Mouse (Mus musculus): ENCODE results near the gene Ttc22. TPM values are rescaled to one million over a fixed set of nuclear protein-coding genes. Genes with fewer than 3 reads are reported as not detected.
A peak's percentile ranks its signal among the peaks of the same experiment; 100 is the strongest.

Gene Ttc22
- 8.6 and 10.1 TPM in 2 replicates for polyA plus RNA-seq (2015; fragmentation: Nextera tagmentation; extraction: Ambion mirVana)

DNA sequence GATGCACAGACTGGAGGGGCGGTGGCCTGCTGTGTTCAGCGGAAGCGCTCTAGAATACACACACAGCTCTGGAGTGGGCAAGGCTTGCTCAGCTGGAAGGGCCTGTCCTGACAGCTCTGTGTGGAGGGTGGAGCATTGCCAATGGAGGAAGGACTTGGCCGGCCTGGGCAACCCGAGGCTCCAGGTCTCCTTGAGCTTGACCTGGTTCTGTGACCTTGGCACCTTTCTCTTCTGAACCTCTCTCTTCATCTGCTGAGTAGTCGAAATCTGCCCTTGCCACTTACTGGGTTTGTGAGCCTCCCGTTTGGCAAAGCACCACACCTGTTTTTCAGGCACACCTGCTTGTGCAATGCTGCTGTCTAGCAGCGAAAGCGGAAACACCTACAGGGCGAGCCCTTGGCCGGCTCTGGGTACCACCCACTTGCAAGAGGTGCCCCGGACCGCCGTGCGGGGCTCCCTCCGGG lies at the start of gene Ttc22:
Gene Ttc22, plus strand, starts transcription at position 403 of the 464 bp plus-strand sequence.
- no peaks in the 10 kb centered on the region for H3K9me3 ChIP-seq
- peak within 1 kb of the TSS; percentile 18 for H3K9ac ChIP-seq
- WGBS: 12% methylated on average over 16 of the region's 16 CpGs
- H3K27ac ChIP-seq: peak within 1 kb of the TSS; percentile 74
- H3K4me1 ChIP-seq (replicated peaks): peaks cover 11% of the 10 kb centered on the region
- H3K4me3 ChIP-seq (replicated peaks): peak within 1 kb of the TSS; percentile 27
- peak; percentile 87 for ATAC-seq
- peak within 1 kb of the TSS; percentile 54 for H3K4me2 ChIP-seq (replicated peaks)
- H3K36me3 ChIP-seq: no peaks in the 10 kb centered on the region
- H3K27me3 ChIP-seq (replicated peaks): peaks cover 27% of the 10 kb centered on the region

DNA sequence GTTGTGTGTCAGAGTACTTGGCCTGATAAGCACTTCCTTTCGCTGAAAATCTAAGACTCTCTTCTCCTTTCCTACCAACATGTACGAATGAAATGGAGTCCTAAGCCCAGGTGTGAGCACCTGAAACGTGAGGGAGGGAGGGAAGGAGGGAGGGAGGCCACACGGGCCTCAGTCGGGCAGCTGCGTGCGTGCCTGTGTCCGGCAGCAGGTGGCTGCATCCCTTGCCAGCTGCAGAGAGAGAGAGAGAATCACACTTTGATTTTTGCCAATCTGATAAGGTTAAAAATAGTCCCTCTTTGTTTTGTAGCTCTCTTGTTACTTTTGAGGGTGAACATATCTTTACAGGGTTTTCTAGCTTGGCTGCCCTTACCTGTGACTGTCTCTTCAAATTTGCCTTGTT lies 47.2 kb upstream of the Ttc22 start:
- H3K27me3 ChIP-seq (replicated peaks): no peaks in the 10 kb centered on the region
- H3K9me3 ChIP-seq: no peaks in the 10 kb centered on the region
- no peak overlapping the region for H3K4me2 ChIP-seq (replicated peaks)
- WGBS: 83% methylated on average over 8 of the region's 8 CpGs
- H3K4me1 ChIP-seq (replicated peaks): 0 out of 2 replicates have a peak, but pooled peaks cover 3% of the 10 kb centered on the region
- no peak overlapping the region for H3K27ac ChIP-seq
- H3K4me3 ChIP-seq (replicated peaks): no peak overlapping the region
- no peak for ATAC-seq
- H3K36me3 ChIP-seq: peaks cover 61% of the 10 kb centered on the region
- no peak overlapping the region for H3K9ac ChIP-seq

DNA sequence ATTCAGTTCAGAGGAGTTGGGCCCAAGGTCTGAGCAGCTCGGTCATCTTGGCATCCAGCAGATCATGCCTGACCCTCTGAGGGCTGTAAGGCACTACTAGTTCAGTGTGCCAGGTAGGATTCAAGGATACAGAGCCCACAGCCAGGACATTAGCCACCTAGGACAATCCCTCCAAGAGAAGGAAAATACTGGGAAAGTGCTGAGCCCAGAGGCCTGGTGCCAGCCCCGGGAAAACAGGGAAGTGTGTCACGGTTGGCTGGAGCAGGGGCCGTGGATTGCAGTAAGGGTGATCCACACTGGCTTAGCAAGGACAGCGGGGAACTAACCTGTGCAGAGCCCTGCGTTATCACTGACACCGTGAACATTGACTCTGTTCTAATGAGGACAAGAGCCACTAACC lies 44.7 kb upstream of the Ttc22 start:
- Histone ChIP-seq H3K4me2 (replicated peaks) (no peak overlapping the region), H3K36me3 (peaks cover 57% of the 10 kb centered on the region), H3K27me3 (replicated peaks) (no peaks in the 10 kb centered on the region), H3K27ac (no peak overlapping the region), H3K4me1 (replicated peaks) (peaks cover 17% of the 10 kb centered on the region), H3K9me3 (no peaks in the 10 kb centered on the region), H3K9ac (no peak overlapping the region), H3K4me3 (replicated peaks) (no peak overlapping the region)
- no peak for ATAC-seq
- 82% methylated on average over 7 of the region's 7 CpGs for WGBS

DNA sequence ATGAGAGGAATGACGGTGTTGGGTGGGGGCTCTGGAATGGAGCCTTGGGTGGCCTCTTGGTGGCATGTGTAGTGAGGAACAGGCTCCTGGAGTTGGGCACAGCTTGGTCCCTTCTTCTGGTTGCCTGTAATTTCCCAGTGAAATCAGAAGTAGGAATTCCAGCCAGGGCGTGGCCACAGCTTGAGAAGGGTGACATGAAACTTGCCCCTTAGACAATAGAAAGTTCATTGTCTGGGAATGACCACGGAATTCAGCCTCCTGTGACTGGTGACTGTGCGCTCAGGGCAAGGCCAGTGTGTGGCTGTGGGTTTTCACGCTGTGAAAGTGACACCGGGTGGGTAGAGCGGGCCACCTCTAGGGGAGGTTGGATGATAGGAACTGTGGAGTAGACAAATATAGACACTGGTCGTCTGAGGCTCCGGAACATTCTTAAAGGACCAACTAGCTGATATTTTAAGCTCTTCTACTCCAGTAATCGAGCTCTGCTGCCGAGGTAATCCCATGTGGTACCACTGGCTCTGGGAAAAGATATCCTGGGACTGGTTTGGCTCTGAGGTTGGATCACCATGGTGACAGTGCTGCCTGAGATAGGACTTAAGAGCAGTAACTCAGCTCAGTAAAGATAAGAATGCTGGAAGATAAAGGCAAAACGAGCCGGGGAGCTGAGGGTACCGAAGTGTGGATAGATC lies 40.9 kb upstream of the Ttc22 start:
- no peak overlapping the region for H3K4me3 ChIP-seq (replicated peaks)
- H3K27ac ChIP-seq: 0 out of 2 replicates have a peak overlapping the region, but pooled peaks have one; percentile 73
- WGBS: 76% methylated on average over 14 of the region's 14 CpGs
- no peaks in the 10 kb centered on the region for H3K27me3 ChIP-seq (replicated peaks)
- H3K9me3 ChIP-seq: no peaks in the 10 kb centered on the region
- peaks cover 45% of the 10 kb centered on the region for H3K36me3 ChIP-seq
- ATAC-seq: no peak
- peaks cover 17% of the 10 kb centered on the region for H3K4me1 ChIP-seq (replicated peaks)
- H3K9ac ChIP-seq: no peak overlapping the region
- peak overlapping the region; percentile 24; the same call in 1 of the 2 replicates for H3K4me2 ChIP-seq (replicated peaks)

DNA sequence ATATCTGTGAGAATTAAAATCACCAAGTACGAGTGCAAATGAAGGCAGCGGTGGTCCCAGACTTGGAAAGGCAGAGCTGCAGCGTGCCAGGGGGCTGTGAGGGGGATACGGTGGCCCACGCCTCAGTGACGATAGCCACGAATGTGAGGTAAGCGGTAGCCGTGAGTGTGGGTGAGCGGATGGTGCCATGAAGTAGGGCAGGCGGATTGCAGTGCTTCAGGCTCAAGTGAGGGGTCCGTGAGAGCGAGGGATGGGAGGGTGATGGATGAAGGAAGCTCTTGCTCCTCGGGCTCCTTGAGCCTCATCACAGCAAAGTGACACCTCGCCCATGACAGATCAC lies 40.4 kb upstream of the Ttc22 start:
- peak overlapping the region; percentile 24; the same call in 1 of the 2 replicates for H3K4me2 ChIP-seq (replicated peaks)
- WGBS: 79% methylated on average over 15 of the region's 15 CpGs
- peaks cover 45% of the 10 kb centered on the region for H3K36me3 ChIP-seq
- H3K4me1 ChIP-seq (replicated peaks): peaks cover 17% of the 10 kb centered on the region
- no peak for ATAC-seq
- H3K27ac ChIP-seq: peak overlapping the region; percentile 73
- H3K9ac ChIP-seq: no peak overlapping the region
- H3K27me3 ChIP-seq (replicated peaks): no peaks in the 10 kb centered on the region
- no peaks in the 10 kb centered on the region for H3K9me3 ChIP-seq
- no peak overlapping the region for H3K4me3 ChIP-seq (replicated peaks)

GRCm38 (mm10) chr4:106582428-106583153 lies 39.6 kb upstream of the Ttc22 start:
- peak; percentile 94 for ATAC-seq
- peak overlapping the region; percentile 24 for H3K4me2 ChIP-seq (replicated peaks)
- H3K4me1 ChIP-seq (replicated peaks): peaks cover 17% of the 10 kb centered on the region
- H3K4me3 ChIP-seq (replicated peaks): no peak overlapping the region
- H3K9me3 ChIP-seq: no peaks in the 10 kb centered on the region
- 60% methylated on average over 12 of the region's 12 CpGs for WGBS
- H3K27me3 ChIP-seq (replicated peaks): no peaks in the 10 kb centered on the region
- peaks cover 48% of the 10 kb centered on the region for H3K36me3 ChIP-seq
- H3K9ac ChIP-seq: no peak overlapping the region
- peak overlapping the region; percentile 73 for H3K27ac ChIP-seq

GRCm38 (mm10) chr4:106584665-106585064 lies 37.6 kb upstream of the Ttc22 start:
- no peaks in the 10 kb centered on the region for H3K9me3 ChIP-seq
- H3K4me1 ChIP-seq (replicated peaks): peaks cover 17% of the 10 kb centered on the region
- H3K4me2 ChIP-seq (replicated peaks): no peak overlapping the region
- no peak overlapping the region for H3K9ac ChIP-seq
- H3K36me3 ChIP-seq: peaks cover 50% of the 10 kb centered on the region
- ATAC-seq: no peak
- no peak overlapping the region for H3K27ac ChIP-seq
- H3K4me3 ChIP-seq (replicated peaks): no peak overlapping the region
- no peaks in the 10 kb centered on the region for H3K27me3 ChIP-seq (replicated peaks)
- 83% methylated on average over 4 of the region's 4 CpGs for WGBS

- no peak for ATAC-seq
- no peaks in the 10 kb centered on the region for H3K27me3 ChIP-seq (replicated peaks)
- H3K9me3 ChIP-seq: no peaks in the 10 kb centered on the region
- no peak overlapping the region for H3K27ac ChIP-seq
- peaks cover 4% of the 10 kb centered on the region for H3K4me1 ChIP-seq (replicated peaks)
- H3K4me3 ChIP-seq (replicated peaks): no peak overlapping the region
- no peak overlapping the region for H3K9ac ChIP-seq
- H3K4me2 ChIP-seq (replicated peaks): no peak overlapping the region
- WGBS: 86% methylated on average over 6 of the region's 6 CpGs
- H3K36me3 ChIP-seq: peaks cover 42% of the 10 kb centered on the region
Measured at GRCm38 (mm10) chr4:106587075-106587474, 35.2 kb upstream of the Ttc22 start.

- no peak for ATAC-seq
- no peaks in the 10 kb centered on the region for H3K27me3 ChIP-seq (replicated peaks)
- WGBS: 58% methylated on average over 9 of the region's 9 CpGs
- no peaks in the 10 kb centered on the region for H3K9me3 ChIP-seq
- no peak overlapping the region for H3K4me3 ChIP-seq (replicated peaks)
- peaks cover 31% of the 10 kb centered on the region for H3K36me3 ChIP-seq
- H3K4me1 ChIP-seq (replicated peaks): no peaks in the 10 kb centered on the region
- H3K27ac ChIP-seq: no peak overlapping the region
- H3K9ac ChIP-seq: no peak overlapping the region
- no peak overlapping the region for H3K4me2 ChIP-seq (replicated peaks)
Measured at GRCm38 (mm10) chr4:106590142-106590541, 32.1 kb upstream of the Ttc22 start.

- H3K4me3 ChIP-seq (replicated peaks): no peak overlapping the region
- H3K4me2 ChIP-seq (replicated peaks): no peak overlapping the region
- H3K36me3 ChIP-seq: peaks cover 31% of the 10 kb centered on the region
- H3K27me3 ChIP-seq (replicated peaks): no peaks in the 10 kb centered on the region
- no peaks in the 10 kb centered on the region for H3K4me1 ChIP-seq (replicated peaks)
- 84% methylated on average over 9 of the region's 9 CpGs for WGBS
- no peak overlapping the region for H3K9ac ChIP-seq
- no peak for ATAC-seq
- H3K27ac ChIP-seq: no peak overlapping the region
- no peaks in the 10 kb centered on the region for H3K9me3 ChIP-seq
Measured at GRCm38 (mm10) chr4:106590871-106591270, 31.4 kb upstream of the Ttc22 start.

- Histone ChIP-seq H3K9me3 (no peaks in the 10 kb centered on the region), H3K27ac (no peak overlapping the region), H3K4me1 (replicated peaks) (no peaks in the 10 kb centered on the region), H3K9ac (no peak overlapping the region), H3K36me3 (peaks cover 7% of the 10 kb centered on the region), H3K27me3 (replicated peaks) (no peaks in the 10 kb centered on the region), H3K4me2 (replicated peaks) (no peak overlapping the region), H3K4me3 (replicated peaks) (no peak overlapping the region)
- WGBS: 63% methylated on average over 7 of the region's 7 CpGs
- ATAC-seq: no peak
Measured at GRCm38 (mm10) chr4:106593636-106594035, 28.6 kb upstream of the Ttc22 start.

GRCm38 (mm10) chr4:106596200-106596599 lies 26.0 kb upstream of the Ttc22 start:
- no peak overlapping the region for H3K4me2 ChIP-seq (replicated peaks)
- 62% methylated on average over 3 of the region's 3 CpGs for WGBS
- no peak for ATAC-seq

More at GRCm38 (mm10) chr4:106596200-106596599, 26.0 kb upstream of the Ttc22 start:
- H3K27me3 ChIP-seq (replicated peaks): no peaks in the 10 kb centered on the region
- H3K27ac ChIP-seq: no peak overlapping the region
- H3K4me3 ChIP-seq (replicated peaks): no peak overlapping the region
- H3K36me3 ChIP-seq: no peaks in the 10 kb centered on the region
- no peak overlapping the region for H3K9ac ChIP-seq
- H3K9me3 ChIP-seq: no peaks in the 10 kb centered on the region
- H3K4me1 ChIP-seq (replicated peaks): no peaks in the 10 kb centered on the region

Measured in intestine, embryonic 15.5 days (tissue).